Mouse (Mus musculus): ENCODE results near the gene Stat6.

DNA sequence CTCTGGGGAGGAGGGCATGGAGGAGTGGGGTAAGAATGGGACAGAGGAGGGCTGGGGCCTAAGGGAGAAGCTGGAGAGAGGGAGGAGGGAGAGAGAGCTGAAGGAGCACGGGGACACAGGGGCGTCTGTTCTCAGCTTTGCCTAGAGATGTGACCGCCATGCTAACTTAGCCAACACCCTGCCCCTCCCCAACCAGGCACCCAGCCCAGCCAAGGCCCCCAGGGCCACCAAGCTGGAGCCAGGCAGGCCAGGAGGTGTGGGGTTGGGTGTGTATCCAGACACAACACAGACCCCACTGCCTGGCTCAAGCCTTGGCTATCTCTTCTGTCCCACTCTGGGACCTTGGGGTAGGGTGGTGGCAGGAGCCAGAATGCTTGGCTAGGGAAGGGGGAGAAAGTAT is 27.2 kb upstream of the Stat6 start:
- TF ChIP-seq POLR2A (IDR thresholded peaks at IDR 0.05; ENCODE audit: low read depth, low read length) (no peak), CTCF (conservative IDR thresholded peaks at IDR 0.05; ENCODE audit: insufficient read depth, insufficient read length, low read depth, low read length) (no peak)

Measured in kidney, adult 2 months (tissue).